Mouse (Mus musculus) urinary bladder, postnatal 10 days (tissue): ENCODE results near the gene Smarce1.

Experiments used
- DNase-seq: peaks from one replicate; pipeline ENCODE4 v3.0.0; 2022; ENCODE audit warnings: low spot score

Smarce1 gene

GRCm38 (mm10) chr11:99169438-99169837, 61.4 kb downstream of the Smarce1 start:
- no peak for DNase-seq

GRCm38 (mm10) chr11:99168030-99168474, 62.8 kb downstream of the Smarce1 start:
- DNase-seq = no peak

- no peak for DNase-seq
Observed at GRCm38 (mm10) chr11:99167576-99167975, 63.2 kb downstream of the Smarce1 start.

- DNase-seq = no peak
Observed at GRCm38 (mm10) chr11:99166241-99166640, 64.6 kb downstream of the Smarce1 start.

GRCm38 (mm10) chr11:99165031-99165752, 65.6 kb downstream of the Smarce1 start:
- no peak for DNase-seq

DNA sequence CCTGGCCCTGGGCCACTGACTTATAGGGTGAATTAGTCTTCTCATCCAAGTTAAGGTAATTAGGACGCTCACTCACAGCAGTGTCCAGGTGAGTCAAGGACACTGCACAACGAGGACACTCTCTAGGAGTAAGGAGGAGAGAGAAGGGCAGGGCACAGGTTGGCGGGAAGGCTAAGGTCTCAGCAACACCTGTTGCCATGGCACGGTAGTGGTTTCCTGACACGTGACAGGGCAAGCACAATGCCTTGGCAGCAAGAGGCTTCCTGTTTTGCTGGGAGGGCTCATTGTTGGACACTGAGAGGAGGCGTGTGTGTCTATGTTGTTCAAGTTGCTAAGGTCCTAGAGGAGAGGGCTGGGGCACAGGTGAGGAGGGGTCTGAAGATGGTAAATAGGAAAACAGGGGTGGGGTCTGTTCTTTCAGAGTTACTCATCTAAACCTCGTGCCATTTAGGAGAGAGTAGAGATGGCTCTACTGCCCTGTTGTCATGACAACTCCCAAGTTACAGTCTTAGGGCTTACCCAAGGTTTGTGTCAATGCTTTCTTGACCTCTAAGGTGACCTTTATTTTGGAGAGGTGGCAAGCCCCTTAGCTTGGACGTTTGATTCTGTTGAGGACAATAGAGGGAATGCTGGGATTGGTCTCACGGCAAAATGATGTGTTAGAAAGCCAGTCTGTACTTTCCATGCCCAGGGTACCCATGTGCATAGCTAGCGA, 67.7 kb downstream of the Smarce1 start:
- no peak for DNase-seq

GRCm38 (mm10) chr11:99161648-99162047, 69.2 kb downstream of the Smarce1 start:
- DNase-seq = no peak

GRCm38 (mm10) chr11:99160228-99160627, 70.6 kb downstream of the Smarce1 start:
- no peak for DNase-seq
